Mouse (Mus musculus): ENCODE data around the gene Nr2f6.
A peak's percentile ranks its signal among the peaks of the same experiment; 100 is the strongest.

Nr2f6 gene

GRCm38 (mm10) chr8:71391696-71392095 lies 9.9 kb upstream of the Nr2f6 start:
- no peak for DNase-seq (ENCODE audit: low read depth in 2 of 2, low spot score in 2 of 2)

- DNase-seq (ENCODE audit: low read depth in 2 of 2, low spot score in 2 of 2) = no peak
Measured at GRCm38 (mm10) chr8:71388267-71388666, 6.5 kb upstream of the Nr2f6 start.

GRCm38 (mm10) chr8:71385212-71385835 lies 3.6 kb upstream of the Nr2f6 start:
- no peak for DNase-seq (ENCODE audit: low read depth in 2 of 2, low spot score in 2 of 2)

GRCm38 (mm10) chr8:71383860-71384259 lies 2.1 kb upstream of the Nr2f6 start:
- DNase-seq (ENCODE audit: low read depth in 2 of 2, low spot score in 2 of 2) = no peak

- DNase-seq (ENCODE audit: low read depth in 2 of 2, low spot score in 2 of 2) = no peak
Measured at GRCm38 (mm10) chr8:71383396-71383795, 1.6 kb upstream of the Nr2f6 start.

- DNase-seq (ENCODE audit: low read depth in 2 of 2, low spot score in 2 of 2) = no peak
Measured at GRCm38 (mm10) chr8:71381971-71382961, 506 bp upstream of the Nr2f6 start.

GRCm38 (mm10) chr8:71380178-71381171 lies 1.3 kb downstream of the Nr2f6 start:
- DNase-seq (ENCODE audit: low read depth in 2 of 2, low spot score in 2 of 2) = no peak

GRCm38 (mm10) chr8:71379512-71380075 lies 2.2 kb downstream of the Nr2f6 start:
- no peak for DNase-seq (ENCODE audit: low read depth in 2 of 2, low spot score in 2 of 2)

- no peak for DNase-seq (ENCODE audit: low read depth in 2 of 2, low spot score in 2 of 2)
Measured at GRCm38 (mm10) chr8:71379008-71379407, 2.8 kb downstream of the Nr2f6 start.

- no peak for DNase-seq (ENCODE audit: low read depth in 2 of 2, low spot score in 2 of 2)
Measured at GRCm38 (mm10) chr8:71376423-71377030, 5.2 kb downstream of the Nr2f6 start.

GRCm38 (mm10) chr8:71375581-71376422 lies 6.0 kb downstream of the Nr2f6 start:
- no peak for DNase-seq (ENCODE audit: low read depth in 2 of 2, low spot score in 2 of 2)

GRCm38 (mm10) chr8:71374616-71375206 lies 7.0 kb downstream of the Nr2f6 start:
- DNase-seq (ENCODE audit: low read depth in 2 of 2, low spot score in 2 of 2) = no peak

GRCm38 (mm10) chr8:71373000-71373399 lies 8.8 kb downstream of the Nr2f6 start:
- no peak for DNase-seq (ENCODE audit: low read depth in 2 of 2, low spot score in 2 of 2)

- DNase-seq (ENCODE audit: low read depth in 2 of 2, low spot score in 2 of 2) = no peak
Measured at GRCm38 (mm10) chr8:71372427-71372826, 9.3 kb downstream of the Nr2f6 start.

GRCm38 (mm10) chr8:71371236-71371848 lies 10.4 kb downstream of the Nr2f6 start, which contains the start of gene Ocel1:
Gene Ocel1 (plus strand): TSS chr8:71371298.
- peak; percentile 94 to 97 for DNase-seq (ENCODE audit: low read depth in 2 of 2, low spot score in 2 of 2)

GRCm38 (mm10) chr8:71370711-71371235 lies 11.0 kb downstream of the Nr2f6 start:
- DNase-seq (ENCODE audit: low read depth in 2 of 2, low spot score in 2 of 2) = no peak

- no peak for DNase-seq (ENCODE audit: low read depth in 2 of 2, low spot score in 2 of 2)
Measured at GRCm38 (mm10) chr8:71369040-71369718, 12.6 kb downstream of the Nr2f6 start.

- no peak for DNase-seq (ENCODE audit: low read depth in 2 of 2, low spot score in 2 of 2)
Measured at GRCm38 (mm10) chr8:71368366-71368765, 13.4 kb downstream of the Nr2f6 start.
